Mouse (Mus musculus): Measurements from ENCODE around the gene Prr13.

GRCm38 (mm10) chr15:102473246-102473645, 14.4 kb downstream of the Prr13 start:
- TF ChIP-seq EP300 (IDR thresholded peaks at IDR 0.05; ENCODE audit: low read depth) (no peak), CTCF (IDR thresholded peaks at IDR 0.05; ENCODE audit: low read depth) (no peak)

Measured in liver, embryonic 14.5 days (tissue).